Mouse (Mus musculus): ENCODE data around the gene B4galt3.

- no peak for TF ChIP-seq TAL1 (conservative IDR thresholded peaks at IDR 0.05; ENCODE audit: low read depth, low read length)
- TF ChIP-seq POLR2AphosphoS5 (IDR thresholded peaks at IDR 0.05; ENCODE audit: insufficient replicate concordance, low read depth, low read length) = no peak
- TF ChIP-seq CTCF (IDR thresholded peaks at IDR 0.05; ENCODE audit: low read depth, low read length) = no peak
- TF ChIP-seq GATA1 (IDR thresholded peaks at IDR 0.05; ENCODE audit: borderline replicate concordance, low read length) = no peak
- no peak for TF ChIP-seq GATA2 (IDR thresholded peaks at IDR 0.05; ENCODE audit: borderline replicate concordance, low read depth, low read length)
Observed at GRCm38 (mm10) chr1:171232800-171233730, 37.1 kb upstream of the B4galt3 start.

Measured in G1E (cell line).